Mouse (Mus musculus) right cerebral cortex, postnatal 36 days (tissue): Measurements from ENCODE around the gene Mast3.

ENCODE experiments used
- DNase-seq, 2 experiments: peaks; one replicate each; pipeline ENCODE4 v3.0.0; 2022; ENCODE audit warnings: low spot score in 2 of 2, mixed read lengths in 1 of 2

Mast3 gene

DNA sequence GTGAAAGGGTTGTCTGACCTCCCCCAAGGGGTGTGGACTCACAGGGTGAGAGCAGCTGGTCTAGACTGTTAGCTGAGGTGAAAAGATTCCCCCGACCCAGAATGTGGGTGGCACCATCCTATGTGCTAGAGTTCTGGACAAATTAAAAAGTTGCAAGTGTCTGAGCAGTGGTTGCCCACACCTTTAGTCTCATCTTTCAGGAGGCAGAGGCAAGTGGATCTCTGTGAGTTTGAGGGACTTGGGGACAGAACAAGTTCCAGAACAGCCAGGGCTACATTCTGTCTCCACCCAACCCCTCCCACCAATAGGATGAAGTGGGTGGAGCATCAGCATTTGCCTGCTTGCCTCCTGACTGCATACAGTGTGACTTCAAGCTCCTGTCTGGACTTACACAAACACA lies 42.7 kb downstream of the Mast3 start:
- DNase-seq, result no peak

DNA sequence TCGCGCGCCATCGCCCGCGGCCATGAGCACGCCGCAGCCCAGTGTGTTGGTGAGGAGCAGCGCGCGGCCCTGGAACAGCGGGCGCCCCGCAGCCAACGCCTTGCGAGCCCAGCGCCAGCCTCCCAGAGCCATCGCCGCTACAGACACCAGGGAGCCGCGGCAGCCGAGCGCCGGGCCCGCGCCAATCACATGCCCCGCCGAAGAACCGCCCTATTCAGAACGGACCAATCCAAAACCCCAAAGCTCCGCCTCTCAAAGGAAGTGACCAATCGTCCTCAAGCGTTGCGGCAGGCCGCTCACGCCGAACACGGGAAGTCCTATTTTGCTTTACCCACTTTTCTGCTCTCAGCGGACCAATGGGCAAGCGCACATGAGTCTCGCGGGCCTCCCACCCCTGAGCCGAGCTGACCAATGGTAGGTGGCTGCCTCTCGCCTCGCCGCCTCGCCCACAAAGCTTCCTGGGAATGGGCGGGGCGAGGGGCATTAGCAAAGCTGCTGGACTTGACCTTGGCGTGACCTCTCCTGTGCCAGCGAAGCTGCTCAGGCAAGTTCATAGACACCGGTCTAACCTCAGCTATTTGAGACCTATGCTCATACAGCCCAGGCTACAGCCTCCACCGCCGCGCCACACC lies 44.0 kb downstream of the Mast3 start, which contains the start of gene Mpv17l2:
TSS of gene Mpv17l2 (minus strand) at position 172 of the 632 bp plus-strand sequence.
- DNase-seq, result peak; percentile 96 to 98

DNA sequence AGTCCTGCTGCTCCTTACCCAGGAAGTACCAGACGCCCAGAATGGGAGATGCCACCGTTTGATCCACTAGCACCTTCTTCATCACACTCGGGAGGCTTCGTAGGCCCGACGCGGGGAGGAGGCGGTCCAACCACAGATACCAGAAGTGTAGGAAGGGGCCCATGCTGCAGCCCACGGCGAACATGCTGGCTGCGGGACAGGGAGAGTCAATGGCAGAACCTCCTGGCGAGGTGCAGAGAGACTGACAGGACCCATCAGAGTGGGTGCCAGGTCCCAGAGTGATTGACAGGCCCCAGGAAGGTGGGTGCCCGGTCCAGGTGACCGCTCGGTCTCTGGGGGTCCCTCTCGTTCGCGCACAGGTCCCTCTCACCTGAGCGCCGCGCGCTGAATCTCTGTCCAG lies 44.5 kb downstream of the Mast3 start:
- no peak for DNase-seq

DNA sequence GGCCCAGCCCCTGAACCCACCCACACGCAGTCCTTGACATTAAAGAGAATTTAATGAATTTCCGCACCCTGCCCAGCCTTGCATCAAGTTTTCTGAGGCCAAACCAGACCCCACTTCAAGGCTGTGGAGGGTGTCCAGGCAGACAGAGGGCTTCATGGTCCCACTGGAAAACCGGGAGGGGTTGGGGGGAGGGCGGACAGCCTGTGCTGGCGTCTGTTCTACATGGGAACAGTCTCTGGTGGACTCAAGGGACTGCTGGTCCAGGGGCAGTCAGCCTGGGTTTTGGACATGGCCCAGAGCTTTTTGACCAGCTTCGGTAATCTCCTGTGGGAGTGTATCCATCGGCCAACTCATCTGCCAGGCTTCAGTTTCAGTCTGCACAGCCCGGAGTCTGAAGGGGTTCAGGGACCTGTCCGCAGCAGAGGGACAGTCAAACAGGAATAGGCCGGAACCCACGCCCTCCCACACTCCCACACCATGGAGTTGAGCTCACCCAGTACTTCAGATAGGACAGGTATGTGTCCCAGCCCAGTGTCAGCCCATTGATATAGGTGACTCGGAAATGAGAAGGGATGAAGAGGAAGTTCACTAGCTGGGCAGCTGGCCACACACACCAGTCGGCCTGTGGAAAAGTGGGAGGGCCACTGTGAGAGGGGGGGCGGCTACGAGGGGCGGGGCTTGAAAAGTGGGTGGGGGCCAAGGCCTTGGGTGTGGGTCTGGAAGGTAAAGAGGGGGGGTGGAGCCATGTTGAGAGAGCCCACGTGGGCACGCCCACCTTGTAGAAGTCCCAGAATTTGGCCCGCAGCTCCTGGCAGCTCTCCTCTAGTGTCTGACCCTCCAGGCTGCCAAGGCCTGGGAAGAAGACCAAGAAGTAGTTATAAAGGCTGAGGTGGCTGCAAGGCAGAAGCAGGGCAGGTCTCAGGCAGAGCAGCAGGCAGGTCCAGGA lies 46.0 kb downstream of the Mast3 start:
- peak in 1 of 2 experiments; percentile 11 for DNase-seq

DNA sequence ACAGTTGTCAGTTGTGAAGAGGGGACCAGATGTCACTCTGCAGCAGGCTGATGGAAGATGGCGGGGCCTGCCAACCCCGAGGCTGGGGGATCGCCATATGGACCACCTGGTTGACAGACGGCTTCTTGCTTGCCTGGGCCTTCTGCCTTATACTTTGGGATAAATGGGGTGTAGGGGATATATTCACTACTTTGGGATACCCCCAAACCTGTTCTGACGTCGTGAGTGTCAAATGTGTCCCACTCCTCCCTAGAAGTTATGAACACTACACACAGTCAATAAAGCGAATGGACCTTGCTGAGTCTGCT lies 46.6 kb downstream of the Mast3 start:
- DNase-seq, result no peak

DNA sequence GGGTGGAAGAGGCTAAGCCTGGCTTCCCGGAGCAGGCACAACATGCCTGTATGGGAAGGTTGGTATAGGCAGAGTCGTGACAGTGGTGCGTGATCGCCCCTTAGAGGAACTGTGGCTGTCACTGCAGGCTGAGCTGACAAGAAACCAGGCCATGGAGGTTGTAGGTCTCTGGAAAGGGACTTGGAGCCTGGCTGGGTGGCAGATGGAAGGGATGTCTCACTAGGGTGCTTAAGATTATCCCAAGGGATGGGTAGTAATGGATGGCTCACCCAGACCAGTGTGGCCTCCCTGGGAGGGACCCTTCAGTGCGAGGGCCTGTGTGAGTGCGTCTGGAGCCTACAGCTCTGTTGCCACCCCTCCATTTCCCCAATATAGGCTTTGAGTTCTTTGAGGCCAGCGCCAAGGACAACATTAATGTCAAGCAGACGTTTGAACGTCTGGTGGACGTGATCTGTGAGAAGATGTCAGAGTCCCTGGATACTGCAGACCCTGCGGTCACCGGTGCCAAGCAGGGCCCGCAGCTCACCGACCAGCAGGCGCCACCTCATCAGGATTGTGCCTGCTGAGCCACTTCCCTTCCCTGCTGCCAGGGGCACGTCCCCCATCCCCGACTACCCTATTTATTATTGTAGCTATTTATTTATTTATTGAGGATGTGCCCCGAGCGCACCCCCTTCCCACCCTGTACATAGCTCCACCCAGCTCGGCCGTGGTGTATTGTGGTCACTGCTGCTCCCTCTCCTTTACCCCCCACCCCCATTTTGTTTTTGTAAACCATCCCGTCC lies 47.1 kb downstream of the Mast3 start:
- DNase-seq, result peak in 1 of 2 experiments; percentile 23

DNA sequence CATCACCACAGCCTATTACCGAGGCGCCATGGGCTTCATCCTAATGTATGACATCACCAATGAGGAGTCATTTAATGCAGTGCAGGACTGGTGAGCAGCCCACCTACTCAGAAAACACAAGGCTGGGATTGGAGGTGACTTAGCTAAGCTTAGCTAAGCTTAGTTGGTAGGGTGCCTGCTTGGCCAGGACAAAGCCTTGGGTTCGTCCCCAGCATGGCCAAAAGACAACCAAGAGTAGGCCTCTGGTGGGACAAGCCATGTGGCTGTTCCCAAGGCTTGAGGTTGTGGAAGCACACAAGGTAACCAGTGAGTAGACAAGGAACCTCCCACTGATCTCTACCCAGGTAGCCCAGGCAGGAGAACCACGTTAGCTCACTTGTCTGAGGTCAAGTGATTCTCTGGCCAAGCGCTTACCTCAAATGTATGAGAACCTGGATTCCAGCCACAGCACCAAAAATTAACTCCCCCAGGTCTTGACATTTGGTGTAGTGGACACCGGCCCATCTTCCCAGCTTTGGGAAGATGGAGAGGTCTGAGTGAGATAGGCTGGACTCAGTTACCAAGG lies 48.3 kb downstream of the Mast3 start:
- DNase-seq, result no peak

DNA sequence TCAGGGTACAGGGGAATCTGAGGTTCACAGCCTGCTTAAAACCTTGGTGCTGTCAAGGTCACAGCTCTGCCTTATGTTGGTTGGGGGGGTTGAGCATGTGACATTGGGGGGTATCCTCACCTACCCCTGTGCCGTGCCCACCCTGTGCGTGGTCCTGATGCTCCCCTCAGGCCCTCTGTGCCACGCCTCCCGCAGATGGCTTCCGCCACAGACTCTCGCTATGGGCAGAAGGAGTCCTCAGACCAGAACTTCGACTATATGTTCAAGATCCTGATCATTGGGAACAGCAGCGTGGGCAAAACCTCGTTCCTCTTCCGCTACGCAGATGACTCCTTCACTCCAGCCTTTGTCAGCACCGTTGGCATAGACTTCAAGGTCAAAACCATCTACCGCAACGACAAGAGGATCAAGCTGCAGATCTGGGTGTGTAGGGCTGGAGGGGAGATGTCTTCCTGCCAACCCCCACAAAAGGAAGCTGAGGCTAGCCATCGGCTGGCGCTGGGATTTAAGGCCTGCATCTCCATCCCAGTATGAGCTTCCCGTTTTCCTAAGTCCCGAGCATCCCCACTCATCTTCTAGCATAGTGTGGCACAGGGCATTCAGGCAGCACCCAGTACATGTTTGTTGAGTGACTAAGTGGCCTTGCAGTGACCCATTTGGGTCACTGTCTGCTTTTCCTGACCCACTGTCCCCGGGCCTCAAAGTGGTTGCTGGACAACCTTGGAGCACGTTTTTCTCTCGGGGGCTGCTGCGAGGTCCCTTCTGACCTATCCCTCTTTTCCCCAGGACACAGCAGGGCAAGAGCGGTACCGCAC lies 49.0 kb downstream of the Mast3 start:
- peak; percentile 7 for DNase-seq

DNA sequence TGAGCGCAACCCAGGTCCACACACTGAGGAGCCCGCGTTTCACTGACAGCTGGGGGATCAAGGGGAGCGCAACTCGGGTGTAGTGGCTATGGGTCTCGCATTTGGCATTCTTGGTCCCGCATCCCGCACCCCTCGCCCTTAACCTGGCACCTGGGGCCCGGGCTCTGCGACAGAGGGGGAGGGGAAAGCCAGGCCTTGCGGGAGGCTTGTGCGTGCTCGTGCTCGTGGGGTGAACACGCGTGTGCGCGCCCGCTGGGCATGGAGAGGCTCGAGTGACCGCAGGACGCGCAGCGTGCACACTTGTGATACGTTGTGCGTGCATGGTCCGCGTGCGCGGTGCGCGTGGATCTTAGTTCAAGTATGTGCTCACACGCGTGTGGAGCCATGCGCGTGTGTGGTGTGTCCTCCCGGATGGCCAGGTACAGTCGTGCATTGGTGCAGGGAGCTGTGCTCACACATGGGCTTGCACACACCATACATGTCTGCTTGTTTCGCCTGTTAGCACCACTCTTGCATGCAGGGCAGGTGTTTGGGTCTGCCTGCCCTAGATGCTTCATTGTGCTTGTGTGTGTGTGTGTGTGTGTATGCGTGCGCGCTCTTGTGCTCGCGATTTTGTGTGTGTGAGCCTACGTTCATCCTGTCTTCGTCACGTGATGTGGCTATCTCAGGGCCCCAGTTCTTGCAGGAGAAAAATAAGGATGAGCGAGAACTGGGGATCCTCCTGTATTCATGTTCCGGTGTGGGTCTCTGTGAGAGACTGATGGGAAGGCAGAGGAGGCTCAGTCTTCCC lies 49.8 kb downstream of the Mast3 start:
- peak; percentile 73 to 75 for DNase-seq

DNA sequence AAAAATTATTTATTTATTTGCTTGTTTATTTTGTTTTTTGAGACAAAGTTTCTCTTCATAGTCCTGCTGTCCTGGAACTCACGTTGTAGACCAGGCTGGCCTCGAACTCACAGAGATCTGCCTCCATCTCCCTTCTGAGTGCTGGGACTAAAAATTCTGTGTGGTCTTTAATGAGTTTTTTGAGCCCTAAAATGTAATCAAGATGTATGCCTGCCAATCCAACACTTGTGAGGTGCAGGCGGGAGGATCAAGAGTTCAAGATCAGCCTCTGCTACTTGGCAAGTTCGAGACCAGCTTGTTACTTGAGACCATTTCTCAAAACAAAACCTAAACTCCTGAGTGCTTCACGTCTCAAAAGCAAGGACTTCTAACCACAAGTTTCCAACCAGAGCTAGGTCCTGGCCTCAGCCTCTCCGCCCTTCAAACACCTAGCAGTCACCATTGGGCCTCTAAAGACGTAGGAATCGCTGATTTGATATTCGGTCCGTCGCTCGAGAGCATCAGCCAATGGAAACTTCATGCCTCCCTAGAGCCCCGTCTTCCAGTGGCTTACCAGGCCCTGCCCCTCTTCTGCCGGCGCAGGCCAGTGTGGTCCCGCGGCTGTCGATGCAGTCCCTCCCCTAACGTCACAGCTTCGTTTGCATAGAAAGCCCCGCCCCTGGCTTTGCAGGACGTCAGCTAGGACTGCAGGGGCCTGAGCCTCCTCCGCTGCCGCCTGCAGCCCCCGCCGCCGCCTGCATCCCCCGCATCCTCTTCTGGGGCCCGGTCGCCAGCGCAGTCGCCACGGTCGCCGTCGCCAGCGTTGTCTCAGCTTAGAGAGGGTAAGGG lies 50.6 kb downstream of the Mast3 start, which contains the start of gene Rab3a:
TSS of gene Rab3a (plus strand) at position 637 of the 828 bp plus-strand sequence.
- peak; percentile 97 to 99 for DNase-seq

DNA sequence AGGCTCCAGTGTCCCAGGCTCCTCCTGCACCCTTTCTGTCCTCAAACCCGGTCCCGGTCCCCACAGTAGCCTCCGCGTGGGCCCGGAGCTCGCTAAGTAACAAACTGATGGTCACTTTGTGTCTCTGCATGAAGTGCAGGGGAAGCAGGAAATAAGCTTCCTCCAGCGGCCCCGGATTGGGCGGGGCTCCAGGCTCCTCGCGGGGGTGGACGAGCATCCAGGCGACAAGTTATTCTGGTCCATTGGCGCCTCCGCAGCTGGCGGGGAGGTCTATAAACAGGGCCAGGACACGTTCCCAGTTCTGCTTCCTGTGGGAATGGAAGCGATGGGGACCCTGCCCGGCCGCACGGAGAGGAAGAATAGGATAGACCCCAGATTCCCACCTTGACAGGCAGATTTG lies 51.7 kb downstream of the Mast3 start:
- DNase-seq, result peak; percentile 80 to 89

DNA sequence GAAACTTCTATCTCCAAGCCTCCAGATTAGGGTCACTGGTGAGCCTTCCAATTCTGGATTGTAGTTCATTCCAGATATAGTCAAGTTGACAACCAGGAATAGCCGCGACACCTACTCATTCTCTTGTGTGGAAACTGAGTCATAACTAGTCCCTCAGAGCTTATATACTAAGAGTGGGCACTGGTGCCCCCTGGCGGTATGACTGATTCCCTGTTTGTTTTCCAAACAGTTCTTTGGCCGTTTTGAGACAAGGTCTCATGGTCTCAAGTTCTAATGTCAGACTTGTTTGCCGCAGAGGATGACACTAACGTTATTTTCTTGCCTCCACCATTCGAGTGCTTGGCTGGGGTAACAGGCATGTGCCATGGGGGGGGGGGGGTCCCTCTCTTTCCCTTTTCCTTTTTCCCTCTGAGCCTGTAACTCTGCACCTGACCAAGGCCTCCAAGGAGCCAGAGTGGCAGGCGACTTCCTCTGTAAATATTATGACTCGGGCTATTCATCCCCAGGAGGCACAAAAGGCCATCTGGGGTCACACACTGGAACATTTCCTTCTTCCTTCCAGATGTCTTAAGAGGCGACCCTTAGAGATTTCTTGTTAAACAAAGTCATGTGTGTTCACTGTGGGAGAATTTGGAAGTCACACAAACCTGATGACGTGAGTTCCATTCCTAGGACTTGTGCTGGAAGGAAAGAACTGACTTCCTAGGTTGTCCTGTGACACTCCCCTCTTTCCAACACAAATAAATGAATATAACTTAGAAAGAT lies 52.7 kb downstream of the Mast3 start:
- no peak for DNase-seq

DNA sequence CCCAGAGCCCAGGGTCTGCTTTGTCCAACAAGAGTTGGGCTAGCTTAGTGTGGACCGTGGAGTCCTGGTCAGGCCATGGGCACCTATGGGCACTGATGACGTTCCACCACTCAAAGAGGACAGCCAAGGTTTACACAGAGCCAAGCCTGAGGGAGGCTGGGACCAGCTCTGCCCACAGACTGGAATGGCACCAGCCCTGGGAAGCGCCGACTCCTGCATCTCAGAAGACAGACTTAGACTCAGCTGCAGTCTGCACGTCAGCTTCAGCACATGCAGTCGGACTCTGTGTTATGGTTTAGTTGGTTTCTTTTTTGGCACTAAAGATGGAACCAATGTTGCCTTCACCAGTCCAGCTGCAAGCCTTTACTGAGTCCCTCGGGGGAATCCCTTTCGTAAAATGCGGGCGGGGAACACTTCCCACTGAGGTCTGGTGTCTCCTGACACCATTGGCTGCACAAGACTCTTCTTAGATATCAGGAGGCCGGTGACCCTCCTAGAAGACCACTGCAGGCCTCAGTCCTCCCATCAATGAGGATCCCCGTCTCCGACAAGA lies 54.6 kb downstream of the Mast3 start:
- peak in 1 of 2 experiments; percentile 51 for DNase-seq

DNA sequence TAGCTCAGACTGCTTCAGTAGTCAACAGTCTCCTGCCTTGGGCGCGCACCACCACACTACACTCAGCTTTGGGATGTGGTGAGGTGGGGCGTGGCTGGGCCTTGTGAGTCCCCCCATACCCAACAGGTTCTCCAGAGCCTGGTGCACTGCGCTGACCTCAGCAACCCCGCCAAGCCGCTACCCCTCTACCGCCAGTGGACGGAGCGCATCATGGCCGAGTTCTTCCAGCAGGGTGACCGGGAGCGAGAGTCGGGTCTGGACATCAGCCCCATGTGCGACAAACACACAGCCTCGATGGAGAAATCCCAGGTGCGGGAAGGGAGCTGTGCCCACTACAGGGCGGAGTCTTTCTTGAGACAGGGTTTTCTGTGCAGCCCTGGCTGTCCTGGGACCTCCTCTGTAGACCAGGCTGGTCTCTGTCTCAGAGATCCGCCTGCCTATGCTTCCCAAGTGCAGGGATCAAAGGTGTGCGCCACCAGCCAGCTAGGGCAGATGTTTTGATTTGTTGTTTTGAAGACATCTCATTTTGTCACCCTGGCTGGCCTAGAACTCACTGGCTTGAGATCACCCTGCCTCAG lies 55.7 kb downstream of the Mast3 start:
- no peak for DNase-seq

DNA sequence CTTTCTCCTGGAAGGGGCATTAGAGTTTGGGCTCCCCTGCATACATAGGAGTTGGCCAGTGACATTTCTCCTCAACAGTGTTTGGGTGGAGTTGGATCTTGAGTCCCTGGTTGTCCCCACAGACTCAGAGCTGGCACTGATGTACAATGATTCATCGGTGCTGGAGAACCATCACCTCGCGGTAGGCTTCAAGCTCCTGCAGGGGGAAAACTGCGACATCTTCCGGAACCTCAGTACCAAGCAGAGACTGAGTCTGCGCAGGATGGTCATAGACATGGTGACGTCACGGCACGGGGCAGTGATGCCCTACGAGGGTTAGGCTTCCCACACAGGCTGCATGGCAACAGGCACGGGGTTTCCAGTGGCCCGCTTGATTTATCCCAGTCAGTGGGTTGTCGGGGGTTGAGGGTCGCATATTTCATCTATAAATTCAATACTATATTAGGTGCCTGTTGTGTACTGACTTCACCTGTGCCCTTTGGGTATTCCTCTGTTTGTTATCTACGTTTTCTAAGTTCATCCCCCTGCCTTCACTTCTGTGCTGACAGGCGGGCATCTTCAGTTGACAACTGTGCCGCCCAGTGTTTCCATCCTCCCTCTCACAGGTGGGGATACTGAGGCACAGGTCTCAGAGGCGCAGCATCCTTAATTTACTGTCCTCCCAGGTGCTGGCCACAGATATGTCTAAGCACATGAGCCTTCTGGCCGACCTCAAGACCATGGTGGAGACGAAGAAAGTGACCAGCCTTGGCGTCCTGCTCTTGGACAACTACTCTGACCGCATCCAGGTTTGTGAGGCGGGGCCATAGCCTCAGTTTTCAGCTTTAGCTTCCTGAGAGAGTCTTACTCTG lies 56.4 kb downstream of the Mast3 start:
- no peak for DNase-seq

DNA sequence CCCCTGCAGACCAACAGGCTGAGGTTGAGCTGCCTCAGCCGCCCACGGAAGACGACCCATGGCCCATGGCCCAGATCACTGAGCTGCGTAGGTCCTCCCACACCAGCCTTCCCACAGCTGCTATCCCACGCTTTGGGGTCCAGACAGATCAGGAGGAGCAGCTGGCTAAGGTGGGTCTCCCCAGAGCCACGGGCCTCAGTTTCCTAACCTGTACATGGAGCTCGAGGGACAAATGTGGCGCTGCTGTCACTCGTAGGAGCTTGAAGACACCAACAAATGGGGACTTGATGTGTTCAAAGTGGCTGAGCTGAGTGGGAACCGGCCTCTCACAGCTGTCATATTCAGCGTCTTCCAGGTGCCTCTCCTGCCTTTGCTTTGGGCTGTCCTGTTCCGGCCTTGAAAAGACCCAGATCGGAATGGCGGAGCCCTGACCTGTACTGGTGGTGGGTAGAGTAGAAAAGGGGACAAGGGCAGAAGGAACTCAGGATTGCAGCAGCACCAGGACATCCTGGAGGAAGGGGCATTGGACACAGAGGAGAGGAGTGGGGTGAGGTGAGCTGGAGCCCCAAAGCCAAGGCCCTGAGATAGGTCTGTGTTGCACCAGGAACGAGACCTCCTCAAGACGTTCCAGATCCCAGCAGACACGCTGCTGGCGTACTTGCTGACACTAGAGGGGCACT lies 57.5 kb downstream of the Mast3 start:
- no peak for DNase-seq
